Mouse (Mus musculus) forebrain, postnatal 0 days (tissue): ENCODE data around the gene Zpr1. TPM values are rescaled to one million over a fixed set of nuclear protein-coding genes. Genes with fewer than 3 reads are reported as not detected.

ENCODE experiments used
- ATAC-seq: fragments of 200-750 bp; cut with Nextera tagmentation; 2 replicates; pipeline ENCODE4 v1.8.0; 2017; ENCODE audit warnings: mild to moderate bottlenecking, moderate library complexity
- DNase-seq: peaks from one replicate; pipeline ENCODE4 v3.0.0-alpha.2; 2015
- H3K27ac ChIP-seq: fragments of 300-500 bp; sonication (generic); 2 replicates; pipeline ENCODE4 v1.5.1; 2014; ENCODE audit warnings: low read depth, mild to moderate bottlenecking, antibody characterized with exemption, low read length, moderate library complexity, mixed read lengths
- H3K27me3 ChIP-seq: fragments of 300-500 bp; sonication (generic); 2 replicates; pipeline ENCODE4 v1.6.1; 2014; ENCODE audit warnings: mild to moderate bottlenecking, low read length, mixed read lengths; ENCODE audit not compliant: insufficient read depth
- H3K36me3 ChIP-seq: fragments of 300-500 bp; sonication (generic); 2 replicates; pipeline ENCODE4 v1.6.1; 2014; ENCODE audit warnings: mild to moderate bottlenecking, moderate library complexity; ENCODE audit not compliant: insufficient read depth
- H3K4me1 ChIP-seq: fragments of 300-500 bp; sonication (generic); 2 replicates; pipeline ENCODE4 v1.6.1; 2014; ENCODE audit warnings: antibody characterized with exemption; ENCODE audit not compliant: insufficient read depth
- H3K4me2 ChIP-seq: fragments of 300-500 bp; sonication (generic); 2 replicates; pipeline ENCODE4 v1.6.1; 2014; ENCODE audit warnings: low read depth, mild to moderate bottlenecking, moderate library complexity
- H3K4me3 ChIP-seq: fragments of 300-500 bp; sonication (generic); 2 replicates; pipeline ENCODE4 v1.5.1; 2014; ENCODE audit warnings: low read depth, low read length, mixed read lengths
- H3K9ac ChIP-seq: fragments of 300-500 bp; sonication (generic); 2 replicates; pipeline ENCODE4 v1.6.1; 2014; ENCODE audit warnings: mild to moderate bottlenecking
- H3K9me3 ChIP-seq: fragments of 300-500 bp; sonication (generic); 2 replicates; pipeline ENCODE4 v1.6.1; 2016; ENCODE audit warnings: low read length
- CTCF ChIP-seq: sonication (generic); IDR thresholded peaks from 2 replicates; pipeline ENCODE4 v1.5.1; 2016; ENCODE audit warnings: antibody characterized with exemption, control low read depth, low read depth
- WGBS: fragments of 180-500 bp; shearing (Covaris S2); extraction: QIAGEN DNeasy Blood & Tissue Kit; methylation state at CpG from one replicate; pipeline ENCODE4 v1.1.7; 2014; 5-methylcytosine and 5-hydroxymethylcytosine counted together
- polyA plus RNA-seq: library from polyadenylated mRNA; unstranded; fragments of >200 nt; fragmentation: Nextera tagmentation; extraction: Ambion mirVana; gene quantifications from 2 replicates; pipeline ENCODE4 v1.2.1, GENCODE M21; 2015
- total RNA-seq: library from RNA; depleted of rRNA; stranded (reverse); fragments of >200 nt; gene quantifications from 2 replicates; pipeline ENCODE4 v1.2.3, GENCODE M21; 2014; rRNA removed

Gene Zpr1
- total and polyA plus RNA-seq, 2 experiments from 2014 or later, result 44.1 to 56.0 TPM

- Histone ChIP-seq H3K9me3 (no peaks in the 10 kb centered on the region), H3K4me1 (peaks cover 16% of the 10 kb centered on the region), H3K4me3 (peak overlapping the region; percentile 18), H3K9ac (peak overlapping the region; percentile 51), H3K27ac (peak overlapping the region; percentile 85), H3K4me2 (peak overlapping the region; percentile 46), H3K27me3 (no peaks in the 10 kb centered on the region; the same call in 1 of the 2 replicates), H3K36me3 (no peaks in the 10 kb centered on the region)
- WGBS, result under 1% methylated on average over 30 of the region's 30 CpGs
- ATAC-seq (peak; percentile 90), DNase-seq (peak; percentile 87)
- TF ChIP-seq CTCF, result no peak
Observed at GRCm38 (mm10) chr9:46328572-46329249, 55.8 kb downstream of the Zpr1 start.

GRCm38 (mm10) chr9:46329250-46329648, 56.4 kb downstream of the Zpr1 start:
- peak overlapping the region; percentile 51 for H3K9ac ChIP-seq
- DNase-seq, result no peak
- peak overlapping the region; percentile 85 for H3K27ac ChIP-seq
- H3K4me3 ChIP-seq, result peak overlapping the region; percentile 18
- peak overlapping the region; percentile 46 for H3K4me2 ChIP-seq
- H3K9me3 ChIP-seq, result no peaks in the 10 kb centered on the region
- no peaks in the 10 kb centered on the region; the same call in 1 of the 2 replicates for H3K27me3 ChIP-seq
- TF ChIP-seq CTCF, result no peak
- H3K4me1 ChIP-seq, result peaks cover 16% of the 10 kb centered on the region
- 7% methylated on average over 19 of the region's 19 CpGs for WGBS
- ATAC-seq, result peak; percentile 44
- no peaks in the 10 kb centered on the region for H3K36me3 ChIP-seq

- Histone ChIP-seq H3K27me3 (no peaks in the 10 kb centered on the region; the same call in 1 of the 2 replicates), H3K27ac (no peak overlapping the region), H3K36me3 (no peaks in the 10 kb centered on the region), H3K4me2 (no peak overlapping the region), H3K4me1 (peaks cover 16% of the 10 kb centered on the region), H3K9ac (no peak overlapping the region), H3K4me3 (no peak overlapping the region), H3K9me3 (no peaks in the 10 kb centered on the region)
- DNase-seq (no peak), ATAC-seq (no peak)
- 30% methylated on average over 24 of the region's 24 CpGs for WGBS
- TF ChIP-seq CTCF, result peak; percentile 31; the same call in 1 of the 2 replicates
Observed at GRCm38 (mm10) chr9:46329801-46330585, 57.1 kb downstream of the Zpr1 start.

- no peak for ATAC-seq
- no peak overlapping the region for H3K4me2 ChIP-seq
- TF ChIP-seq CTCF, result no peak
Observed at GRCm38 (mm10) chr9:46330586-46330895, 57.7 kb downstream of the Zpr1 start.

GRCm38 (mm10) chr9:46331301-46331700, 58.4 kb downstream of the Zpr1 start:
- Histone ChIP-seq H3K9me3 (no peaks in the 10 kb centered on the region), H3K4me2 (no peak overlapping the region), H3K36me3 (no peaks in the 10 kb centered on the region), H3K27me3 (no peaks in the 10 kb centered on the region; the same call in 1 of the 2 replicates), H3K4me3 (no peak overlapping the region), H3K27ac (no peak overlapping the region), H3K9ac (no peak overlapping the region), H3K4me1 (peaks cover 16% of the 10 kb centered on the region)
- no peak for ATAC-seq
- DNase-seq, result no peak
- TF ChIP-seq CTCF, result no peak
- 77% methylated on average over 1 of the region's 1 CpGs for WGBS

More at GRCm38 (mm10) chr9:46330586-46330895, 57.7 kb downstream of the Zpr1 start:
- Histone ChIP-seq H3K36me3 (no peaks in the 10 kb centered on the region), H3K9me3 (no peaks in the 10 kb centered on the region), H3K9ac (no peak overlapping the region), H3K4me3 (no peak overlapping the region), H3K4me1 (peaks cover 16% of the 10 kb centered on the region), H3K27me3 (no peaks in the 10 kb centered on the region; the same call in 1 of the 2 replicates), H3K27ac (no peak overlapping the region)
- DNase-seq, result no peak
- 54% methylated on average over 6 of the region's 6 CpGs for WGBS

Other genes with a start within 250 kb of the Zpr1 start
- 1.1 and 1.4 TPM in 2 replicates for gene Apoa1, start 44.5 kb upstream of the Zpr1 start, total RNA-seq
- 2.3 and 3.0 TPM in 2 replicates for gene Apoa1, start 44.5 kb upstream of the Zpr1 start, polyA plus RNA-seq
- not detected in 2 replicates for gene Apoc3, start 37.4 kb upstream of the Zpr1 start, total RNA-seq
- 0.44 TPM in 1 of 2 replicates, not detected in the other for gene Apoc3, start 37.4 kb upstream of the Zpr1 start, polyA plus RNA-seq
- 0.31 TPM in 1 of 2 replicates, not detected in the other for gene Apoa4, start 32.4 kb upstream of the Zpr1 start, total RNA-seq
- not detected in 2 replicates for gene Apoa4, start 32.4 kb upstream of the Zpr1 start, polyA plus RNA-seq
- gene Apoa5, start 4.4 kb upstream of the Zpr1 start, total RNA-seq, result not detected in 2 replicates
- gene Apoa5, start 4.4 kb upstream of the Zpr1 start, polyA plus RNA-seq, result not detected in 2 replicates
- 13.5 and 14.7 TPM in 2 replicates for gene Bud13, start 9.9 kb downstream of the Zpr1 start, total RNA-seq
- 11.5 and 12.8 TPM in 2 replicates for gene Bud13, start 9.9 kb downstream of the Zpr1 start, polyA plus RNA-seq
- not detected in 2 replicates for gene 4931429L15Rik, start 46.9 kb downstream of the Zpr1 start, total RNA-seq
- not detected in 2 replicates for gene 4931429L15Rik, start 46.9 kb downstream of the Zpr1 start, polyA plus RNA-seq